Mouse (Mus musculus) telencephalon, adult 2 months (tissue): Measurements from ENCODE around the gene Cdh22.

Experiments used
- DNase-seq: peaks from one replicate; pipeline ENCODE4 v3.0.0-alpha.2; 2011; ENCODE audit warnings: low read depth, low spot score

The Cdh22 gene

GRCm38 (mm10) chr2:165207689-165208088 is 27.0 kb downstream of the Cdh22 start:
- peak; percentile 55 for DNase-seq

- DNase-seq = no peak
Measured at GRCm38 (mm10) chr2:165207086-165207485, 27.6 kb downstream of the Cdh22 start.

- no peak for DNase-seq
Measured at GRCm38 (mm10) chr2:165205486-165205885, 29.2 kb downstream of the Cdh22 start.

- DNase-seq = no peak
Measured at GRCm38 (mm10) chr2:165204931-165205330, 29.7 kb downstream of the Cdh22 start.

- DNase-seq = peak; percentile 70
Measured at GRCm38 (mm10) chr2:165201761-165202751, 32.6 kb downstream of the Cdh22 start.

- no peak for DNase-seq
Measured at GRCm38 (mm10) chr2:165197546-165197945, 37.1 kb downstream of the Cdh22 start.

GRCm38 (mm10) chr2:165195411-165196182 is 39.1 kb downstream of the Cdh22 start:
- no peak for DNase-seq

GRCm38 (mm10) chr2:165191483-165191882 is 43.2 kb downstream of the Cdh22 start:
- no peak for DNase-seq

- no peak for DNase-seq
Measured at GRCm38 (mm10) chr2:165189546-165189945, 45.1 kb downstream of the Cdh22 start.

GRCm38 (mm10) chr2:165187648-165188380 is 46.8 kb downstream of the Cdh22 start:
- no peak for DNase-seq

- no peak for DNase-seq
Measured at GRCm38 (mm10) chr2:165184015-165184633, 50.5 kb downstream of the Cdh22 start.

- no peak for DNase-seq
Measured at GRCm38 (mm10) chr2:165182085-165182976, 52.3 kb downstream of the Cdh22 start.

GRCm38 (mm10) chr2:165179231-165179630 is 55.4 kb downstream of the Cdh22 start:
- no peak for DNase-seq

GRCm38 (mm10) chr2:165176965-165177364 is 57.7 kb downstream of the Cdh22 start:
- DNase-seq = no peak

- peak; percentile 69 for DNase-seq
Measured at GRCm38 (mm10) chr2:165166664-165167435, 67.8 kb downstream of the Cdh22 start.

- DNase-seq = no peak
Measured at GRCm38 (mm10) chr2:165162221-165162620, 72.4 kb downstream of the Cdh22 start.

- DNase-seq = no peak
Measured at GRCm38 (mm10) chr2:165160466-165160865, 74.2 kb downstream of the Cdh22 start.

GRCm38 (mm10) chr2:165159055-165159688 is 75.5 kb downstream of the Cdh22 start:
- DNase-seq = no peak

GRCm38 (mm10) chr2:165158317-165158716 is 76.3 kb downstream of the Cdh22 start:
- no peak for DNase-seq
